Mouse (Mus musculus): ENCODE measurements around the gene Klri2. TPM values are rescaled to one million over a fixed set of nuclear protein-coding genes. Genes with fewer than 3 reads are reported as not detected.
"Not testable (repeated sequence)": the region's sequence is repeated elsewhere in the genome, so short reads cannot be mapped to it uniquely, and the experiment has no call there.

The Klri2 gene
- not detected in 2 replicates for polyA plus RNA-seq (2015; fragmentation: Nextera tagmentation; extraction: Ambion mirVana)

DNA sequence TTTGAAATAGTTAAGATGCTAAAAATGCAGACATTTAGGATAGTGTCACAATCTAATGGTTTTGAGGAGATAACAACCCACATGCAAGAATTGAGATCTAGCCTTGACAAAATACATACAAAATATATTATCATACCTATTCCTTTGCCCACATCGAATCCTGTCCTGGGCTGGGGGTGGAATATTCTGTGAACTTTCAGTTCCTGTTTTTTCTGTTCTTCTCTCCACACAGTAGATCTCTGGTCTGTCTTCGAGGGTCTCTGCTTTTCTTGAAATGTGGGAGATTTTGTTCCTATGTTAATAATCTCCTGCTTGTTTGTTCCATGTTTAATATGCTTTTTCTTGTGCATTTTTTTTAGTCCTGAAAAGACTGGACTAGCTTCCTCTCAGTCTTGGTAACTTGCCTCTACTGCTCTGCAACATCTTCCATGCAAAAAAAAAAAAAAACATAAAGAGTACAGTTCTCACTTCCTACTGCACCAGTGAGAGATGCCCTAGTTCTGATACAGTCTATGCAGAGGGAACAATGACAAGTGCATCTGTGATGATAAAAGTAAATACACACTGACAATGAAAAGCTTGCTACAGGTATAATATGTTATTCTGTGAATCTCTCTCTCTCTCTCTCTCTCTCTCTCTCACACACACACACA, at the start of gene Klri2:
Gene Klri2 (minus strand): TSS at position 416 of the 653 bp plus-strand sequence.
- no peaks in the 10 kb centered on the region for H3K9me3 ChIP-seq (ENCODE audit: control insufficient read depth, low read length)
- H3K4me3 ChIP-seq (replicated peaks; ENCODE audit: low read length): no peak within 1 kb of the TSS
- no peaks in the 10 kb centered on the region for H3K36me3 ChIP-seq (ENCODE audit: control insufficient read depth, insufficient read depth)
- no peaks in the 10 kb centered on the region for H3K27me3 ChIP-seq (replicated peaks; ENCODE audit: control insufficient read depth, insufficient read depth, low read length)
- no peak within 1 kb of the TSS for H3K27ac ChIP-seq (ENCODE audit: low read length)
- no peak for ATAC-seq
- no peak within 1 kb of the TSS for H3K9ac ChIP-seq (replicated peaks; ENCODE audit: low read depth, low read length)
- no peak within 1 kb of the TSS for H3K4me2 ChIP-seq (ENCODE audit: low read length)
- no peaks in the 10 kb centered on the region for H3K4me1 ChIP-seq (replicated peaks; ENCODE audit: control insufficient read depth, insufficient read depth, low read length)
- WGBS: 58% methylated on average over 2 of the region's 2 CpGs

DNA sequence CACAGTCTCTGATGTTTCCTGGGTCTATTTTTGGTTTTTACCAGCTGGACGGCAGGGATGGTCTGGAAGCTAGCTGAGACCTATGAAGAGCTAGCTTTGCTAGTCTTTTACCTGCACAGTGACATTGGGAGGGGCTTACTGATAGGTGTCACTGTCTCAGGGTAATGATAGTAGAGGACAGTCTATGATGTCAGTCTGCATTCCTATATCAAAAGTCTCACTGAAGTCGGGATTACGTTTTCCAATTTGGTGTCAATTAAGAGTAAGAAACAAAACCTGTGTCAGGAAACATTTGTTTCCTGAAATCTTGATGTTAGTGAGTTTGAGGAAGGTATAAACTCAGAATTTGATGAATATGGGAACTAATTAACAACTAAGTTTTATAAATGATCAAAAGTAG, 43.9 kb upstream of the Klri2 start, which contains the start of gene Gm156:
Gene Gm156 (minus strand): TSS at position 101 of the 400 bp plus-strand sequence.
- not testable (repeated sequence) for H3K9ac ChIP-seq (replicated peaks; ENCODE audit: low read depth, low read length); H3K27me3 ChIP-seq (replicated peaks; ENCODE audit: control insufficient read depth, insufficient read depth, low read length); H3K9me3 ChIP-seq (ENCODE audit: control insufficient read depth, low read length); H3K36me3 ChIP-seq (ENCODE audit: control insufficient read depth, insufficient read depth); H3K4me1 ChIP-seq (replicated peaks; ENCODE audit: control insufficient read depth, insufficient read depth, low read length); H3K27ac ChIP-seq (ENCODE audit: low read length); H3K4me3 ChIP-seq (replicated peaks; ENCODE audit: low read length); H3K4me2 ChIP-seq (ENCODE audit: low read length); ATAC-seq
- WGBS: 90% methylated on average over 3 of the region's 3 CpGs

DNA sequence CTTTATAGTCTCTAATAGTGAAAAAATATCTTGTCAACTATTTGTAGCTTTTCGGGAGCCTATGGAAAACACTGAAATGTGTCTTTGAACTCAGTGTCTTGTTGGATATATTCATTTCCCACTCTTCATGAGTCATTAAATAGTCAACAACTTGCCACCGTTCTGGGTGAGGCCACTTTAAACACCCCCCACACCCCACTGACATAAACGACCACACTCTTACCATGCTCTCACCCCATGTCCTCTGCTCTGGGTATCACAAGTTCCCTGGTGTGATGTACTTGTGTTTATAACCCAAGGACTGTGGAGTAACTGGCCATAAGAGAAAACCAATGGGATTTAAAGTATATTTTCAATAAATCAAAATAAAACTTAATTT, 7.4 kb upstream of the Klri2 start:
- Histone ChIP-seq H3K36me3 (ENCODE audit: control insufficient read depth, insufficient read depth) (no peaks in the 10 kb centered on the region), H3K4me2 (ENCODE audit: low read length) (no peak overlapping the region), H3K9ac (replicated peaks; ENCODE audit: low read depth, low read length) (no peak overlapping the region), H3K4me1 (replicated peaks; ENCODE audit: control insufficient read depth, insufficient read depth, low read length) (no peaks in the 10 kb centered on the region), H3K27me3 (replicated peaks; ENCODE audit: control insufficient read depth, insufficient read depth, low read length) (no peaks in the 10 kb centered on the region), H3K4me3 (replicated peaks; ENCODE audit: low read length) (no peak overlapping the region), H3K27ac (ENCODE audit: low read length) (no peak overlapping the region), H3K9me3 (ENCODE audit: control insufficient read depth, low read length) (peaks cover 4% of the 10 kb centered on the region; the same call in 1 of the 2 replicates)
- WGBS: 77% methylated on average over 3 of the region's 3 CpGs
- no peak for ATAC-seq

DNA sequence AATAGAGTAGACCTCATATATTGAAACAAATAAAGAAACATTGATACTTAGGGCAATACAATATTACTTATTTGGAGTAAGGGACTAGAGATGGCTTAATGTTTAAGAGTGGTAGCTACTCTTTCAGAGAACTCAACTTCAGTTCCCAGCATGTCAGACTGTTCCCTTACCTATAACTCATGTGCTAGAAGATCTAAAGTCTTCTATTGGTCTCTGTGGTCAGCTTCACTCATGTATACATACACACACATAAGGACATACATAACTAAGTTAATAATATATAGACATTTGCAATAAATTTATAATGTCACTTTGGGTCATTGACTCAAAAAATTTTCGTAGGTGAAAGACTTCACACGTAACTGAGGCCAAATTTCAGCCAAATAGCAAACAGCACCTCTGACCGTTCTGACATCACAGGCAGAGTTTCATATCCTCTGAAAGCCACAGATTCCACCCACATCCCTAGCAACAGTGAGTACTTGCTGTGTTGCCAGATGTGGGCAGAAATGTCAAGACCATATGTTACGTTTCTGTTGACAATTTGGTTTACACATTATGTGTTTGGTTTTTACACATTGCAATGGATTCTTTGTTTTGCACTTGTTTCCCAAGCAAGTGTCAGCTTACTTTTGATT, 6.9 kb upstream of the Klri2 start:
- ATAC-seq: no peak
- Histone ChIP-seq H3K4me3 (replicated peaks; ENCODE audit: low read length) (no peak overlapping the region), H3K4me2 (ENCODE audit: low read length) (no peak overlapping the region), H3K27ac (ENCODE audit: low read length) (no peak overlapping the region), H3K27me3 (replicated peaks; ENCODE audit: control insufficient read depth, insufficient read depth, low read length) (no peaks in the 10 kb centered on the region), H3K9ac (replicated peaks; ENCODE audit: low read depth, low read length) (no peak overlapping the region), H3K9me3 (ENCODE audit: control insufficient read depth, low read length) (peaks cover 4% of the 10 kb centered on the region; the same call in 1 of the 2 replicates), H3K36me3 (ENCODE audit: control insufficient read depth, insufficient read depth) (no peaks in the 10 kb centered on the region), H3K4me1 (replicated peaks; ENCODE audit: control insufficient read depth, insufficient read depth, low read length) (no peaks in the 10 kb centered on the region)
- WGBS: 89% methylated on average over 4 of the region's 4 CpGs

DNA sequence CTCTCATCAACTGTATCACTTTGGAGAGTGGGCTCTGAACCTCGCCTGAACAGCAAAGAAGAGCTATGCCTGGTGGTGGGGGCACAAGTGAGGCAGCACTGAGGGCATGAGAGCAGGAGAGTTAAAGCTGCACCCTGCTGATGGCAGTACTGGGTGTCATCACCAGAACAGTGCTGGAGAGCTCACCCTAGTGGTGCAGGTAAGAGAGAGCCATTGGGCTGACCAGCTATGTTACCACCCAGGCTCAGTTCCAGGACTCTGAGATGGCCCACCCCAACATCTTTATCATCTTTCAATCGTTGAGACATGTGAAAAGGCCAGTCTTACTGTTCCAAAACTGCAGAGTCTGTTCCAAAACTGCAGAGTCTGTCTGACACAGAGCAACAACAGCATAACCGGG, 5.9 kb upstream of the Klri2 start:
- 57% methylated on average over 3 of the region's 3 CpGs for WGBS
- Histone ChIP-seq H3K4me2 (ENCODE audit: low read length) (no peak overlapping the region), H3K27ac (ENCODE audit: low read length) (no peak overlapping the region), H3K27me3 (replicated peaks; ENCODE audit: control insufficient read depth, insufficient read depth, low read length) (no peaks in the 10 kb centered on the region), H3K9me3 (ENCODE audit: control insufficient read depth, low read length) (peaks cover 4% of the 10 kb centered on the region; the same call in 1 of the 2 replicates), H3K36me3 (ENCODE audit: control insufficient read depth, insufficient read depth) (no peaks in the 10 kb centered on the region), H3K9ac (replicated peaks; ENCODE audit: low read depth, low read length) (no peak overlapping the region), H3K4me3 (replicated peaks; ENCODE audit: low read length) (no peak overlapping the region), H3K4me1 (replicated peaks; ENCODE audit: control insufficient read depth, insufficient read depth, low read length) (no peaks in the 10 kb centered on the region)
- ATAC-seq: no peak

DNA sequence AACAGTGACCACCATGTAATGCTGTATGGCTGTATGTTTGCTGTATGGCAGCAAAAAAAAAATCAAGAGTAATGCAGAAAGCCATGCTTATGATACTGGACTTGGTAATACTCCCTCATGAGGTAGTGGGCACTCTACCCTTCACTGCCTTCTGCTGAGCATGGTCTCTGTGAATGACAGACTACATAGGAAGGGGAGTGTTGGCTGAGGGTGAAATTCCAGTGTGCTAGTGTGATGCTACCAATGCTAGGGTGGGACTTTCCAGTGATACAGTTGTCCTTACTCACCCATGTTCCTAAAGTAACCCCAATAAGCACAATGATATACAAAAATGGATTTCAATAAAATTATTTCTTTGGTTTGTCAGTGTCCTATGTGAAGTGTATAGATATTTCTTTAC, 3.9 kb downstream of the Klri2 start:
- H3K4me1 ChIP-seq (replicated peaks; ENCODE audit: control insufficient read depth, insufficient read depth, low read length): no peaks in the 10 kb centered on the region
- no peaks in the 10 kb centered on the region for H3K36me3 ChIP-seq (ENCODE audit: control insufficient read depth, insufficient read depth)
- H3K4me2 ChIP-seq (ENCODE audit: low read length): no peak overlapping the region
- H3K9ac ChIP-seq (replicated peaks; ENCODE audit: low read depth, low read length): no peak overlapping the region
- no peaks in the 10 kb centered on the region for H3K9me3 ChIP-seq (ENCODE audit: control insufficient read depth, low read length)
- H3K27me3 ChIP-seq (replicated peaks; ENCODE audit: control insufficient read depth, insufficient read depth, low read length): no peaks in the 10 kb centered on the region
- ATAC-seq: no peak
- no peak overlapping the region for H3K4me3 ChIP-seq (replicated peaks; ENCODE audit: low read length)
- no peak overlapping the region for H3K27ac ChIP-seq (ENCODE audit: low read length)

DNA sequence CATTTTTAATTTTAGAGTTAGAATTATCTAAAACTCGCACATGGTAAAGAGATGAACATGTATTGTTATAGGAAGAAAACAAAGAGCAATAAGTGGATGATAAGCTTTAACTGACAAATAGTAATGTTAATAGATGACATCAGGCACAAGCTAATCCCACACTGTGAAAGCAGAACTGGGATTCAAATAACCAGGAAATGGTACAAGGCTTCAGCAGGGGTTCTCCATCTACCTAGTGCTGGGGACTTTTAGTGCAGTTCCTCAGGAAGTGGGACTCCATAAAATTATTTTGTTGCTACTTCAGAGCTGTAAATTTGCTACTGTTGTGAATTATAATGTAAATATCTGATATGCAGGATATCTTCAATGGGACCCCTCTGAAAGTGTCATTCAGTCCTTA, 13.0 kb downstream of the Klri2 start:
- Histone ChIP-seq H3K4me3 (replicated peaks; ENCODE audit: low read length) (no peak overlapping the region), H3K9ac (replicated peaks; ENCODE audit: low read depth, low read length) (no peak overlapping the region), H3K9me3 (ENCODE audit: control insufficient read depth, low read length) (no peaks in the 10 kb centered on the region), H3K4me2 (ENCODE audit: low read length) (no peak overlapping the region), H3K36me3 (ENCODE audit: control insufficient read depth, insufficient read depth) (no peaks in the 10 kb centered on the region), H3K27ac (ENCODE audit: low read length) (no peak overlapping the region), H3K4me1 (replicated peaks; ENCODE audit: control insufficient read depth, insufficient read depth, low read length) (no peaks in the 10 kb centered on the region), H3K27me3 (replicated peaks; ENCODE audit: control insufficient read depth, insufficient read depth, low read length) (no peaks in the 10 kb centered on the region)
- whole genome bisulfite sequencing: 85% methylated on average over 1 of the region's 1 CpGs
- ATAC-seq: no peak

DNA sequence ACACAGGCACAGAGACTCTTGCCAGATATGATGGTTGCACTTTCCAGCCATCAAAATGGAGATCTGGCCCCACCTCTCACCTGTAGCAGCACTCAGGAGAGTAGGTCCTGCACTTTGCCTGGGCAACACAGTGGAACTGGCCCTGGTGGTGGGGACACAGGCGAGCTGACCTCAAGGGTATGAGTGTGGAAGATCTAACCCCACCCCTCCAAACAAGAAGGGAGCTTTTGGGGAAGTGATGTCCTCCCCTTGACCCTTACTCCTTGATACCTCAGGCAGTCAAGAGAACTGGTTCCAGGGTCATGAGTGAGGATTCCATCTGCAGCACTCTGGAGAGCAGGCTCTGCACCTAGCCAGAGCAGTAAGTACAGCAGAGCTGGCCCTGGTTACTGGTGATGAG, 18.9 kb downstream of the Klri2 start:
- 57% methylated on average over 1 of the region's 1 CpGs for WGBS
- no peaks in the 10 kb centered on the region for H3K36me3 ChIP-seq (ENCODE audit: control insufficient read depth, insufficient read depth)
- no peak overlapping the region for H3K4me3 ChIP-seq (replicated peaks; ENCODE audit: low read length)
- H3K9me3 ChIP-seq (ENCODE audit: control insufficient read depth, low read length): no peaks in the 10 kb centered on the region
- H3K4me1 ChIP-seq (replicated peaks; ENCODE audit: control insufficient read depth, insufficient read depth, low read length): no peaks in the 10 kb centered on the region
- no peak overlapping the region for H3K27ac ChIP-seq (ENCODE audit: low read length)
- no peaks in the 10 kb centered on the region for H3K27me3 ChIP-seq (replicated peaks; ENCODE audit: control insufficient read depth, insufficient read depth, low read length)
- H3K4me2 ChIP-seq (ENCODE audit: low read length): no peak overlapping the region
- H3K9ac ChIP-seq (replicated peaks; ENCODE audit: low read depth, low read length): no peak overlapping the region
- ATAC-seq: no peak

DNA sequence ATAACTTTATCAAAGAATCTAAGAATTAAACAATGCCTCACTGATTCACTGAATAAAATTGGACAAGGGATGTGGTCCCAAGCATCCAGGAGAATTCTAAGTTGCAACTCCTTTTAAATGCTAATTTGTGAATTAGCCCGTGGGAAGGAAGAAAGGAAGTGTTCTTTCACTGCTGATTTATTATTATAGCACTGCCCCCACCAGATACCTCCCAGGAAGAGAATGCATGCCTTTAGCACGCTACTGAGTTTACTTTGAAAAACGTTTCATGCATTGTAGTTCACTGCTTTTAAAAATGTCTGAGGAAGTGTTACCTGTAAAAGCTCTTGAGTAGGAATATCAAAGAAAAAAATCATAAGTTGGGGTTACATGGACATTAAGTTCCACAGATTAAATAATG, 19.8 kb downstream of the Klri2 start:
- no peak for ATAC-seq

More for the DNA sequence above, 19.8 kb downstream of the Klri2 start:
- no peak overlapping the region for H3K4me3 ChIP-seq (replicated peaks; ENCODE audit: low read length)
- H3K9ac ChIP-seq (replicated peaks; ENCODE audit: low read depth, low read length): no peak overlapping the region
- H3K27ac ChIP-seq (ENCODE audit: low read length): no peak overlapping the region
- no peak overlapping the region for H3K4me2 ChIP-seq (ENCODE audit: low read length)
- H3K27me3 ChIP-seq (replicated peaks; ENCODE audit: control insufficient read depth, insufficient read depth, low read length): no peaks in the 10 kb centered on the region
- H3K36me3 ChIP-seq (ENCODE audit: control insufficient read depth, insufficient read depth): no peaks in the 10 kb centered on the region
- WGBS: 21% methylated on average over 3 of the region's 3 CpGs
- no peaks in the 10 kb centered on the region for H3K9me3 ChIP-seq (ENCODE audit: control insufficient read depth, low read length)
- H3K4me1 ChIP-seq (replicated peaks; ENCODE audit: control insufficient read depth, insufficient read depth, low read length): no peaks in the 10 kb centered on the region

Data from forebrain, embryonic 16.5 days (tissue).